Mouse (Mus musculus) G1E (cell line): ENCODE results near the gene Dlgap5.

Experiments
- CTCF ChIP-seq: IDR thresholded peaks from 2 replicates; pipeline ENCODE4 v1.5.1; 2012; ENCODE audit warnings: low read depth, low read length, inconsistent platforms, mixed read lengths
- GATA1 ChIP-seq: IDR thresholded peaks from 2 replicates; pipeline ENCODE4 v1.6.1; 2012; ENCODE audit warnings: borderline replicate concordance, low read length, inconsistent platforms, mixed read lengths
- POLR2AphosphoS5 ChIP-seq: IDR thresholded peaks from 2 replicates; pipeline ENCODE4 v1.6.1; 2012; ENCODE audit warnings: low read depth, low read length, inconsistent platforms; ENCODE audit not compliant: insufficient replicate concordance

DNA sequence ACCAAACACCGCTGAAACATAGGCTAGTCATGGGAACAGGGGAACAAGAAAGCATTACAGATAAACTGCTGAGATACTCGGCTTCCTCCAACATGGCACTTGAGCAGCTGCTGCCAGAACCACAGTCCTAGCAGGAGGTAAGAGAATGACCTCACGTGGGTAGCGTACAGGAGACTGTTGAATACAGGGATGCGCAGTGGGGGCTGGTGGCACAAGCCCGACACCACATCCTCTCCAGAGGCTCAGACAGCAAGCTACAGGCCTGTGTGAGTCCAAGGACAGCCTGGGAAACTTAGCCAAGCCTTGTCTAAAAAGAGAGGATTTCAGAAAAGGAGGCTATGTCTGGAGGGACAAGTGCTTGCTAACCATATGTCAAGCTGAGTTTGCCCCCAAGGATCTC, 23.2 kb downstream of the Dlgap5 start:
- no peak for TF ChIP-seq CTCF
- no peak for TF ChIP-seq GATA1
- TF ChIP-seq POLR2AphosphoS5, result no peak
